Mouse (Mus musculus): ENCODE results near the gene Cptp. TPM values are rescaled to one million over a fixed set of nuclear protein-coding genes. Genes with fewer than 3 reads are reported as not detected.

Gene Cptp
- polyA plus RNA-seq, 1 experiment from 2014 or later = 8.1 TPM

- Histone ChIP-seq H3K27me3 (ENCODE audit: insufficient read depth, low read length) (peaks cover 4% of the 10 kb centered on the region; the same call in 1 of the 2 replicates), H3K9ac (replicated peaks) (no peak overlapping the region), H3K36me3 (replicated peaks; ENCODE audit: insufficient read depth, low read length) (no peaks in the 10 kb centered on the region), H3K27ac (ENCODE audit: low read depth) (no peak overlapping the region), H3K4me3 (ENCODE audit: low read depth, low read length) (no peak overlapping the region), H3K4me2 (ENCODE audit: low read depth, low read length) (no peak overlapping the region), H3K4me1 (ENCODE audit: insufficient read depth) (peaks cover 25% of the 10 kb centered on the region), H3K9me3 (ENCODE audit: low read length) (no peaks in the 10 kb centered on the region)
- no peak for ATAC-seq
- no peak for DNase-seq
- 76% methylated on average over 5 of the region's 5 CpGs for WGBS (ENCODE audit: insufficient replicate concordance)
- TF ChIP-seq EP300 (IDR thresholded peaks at IDR 0.05; ENCODE audit: low read depth) (no peak), CTCF (IDR thresholded peaks at IDR 0.05; ENCODE audit: low read depth) (no peak)
These were observed 26.0 kb downstream of the Cptp start for GRCm38 (mm10) chr4:155843231-155843630.

DNA sequence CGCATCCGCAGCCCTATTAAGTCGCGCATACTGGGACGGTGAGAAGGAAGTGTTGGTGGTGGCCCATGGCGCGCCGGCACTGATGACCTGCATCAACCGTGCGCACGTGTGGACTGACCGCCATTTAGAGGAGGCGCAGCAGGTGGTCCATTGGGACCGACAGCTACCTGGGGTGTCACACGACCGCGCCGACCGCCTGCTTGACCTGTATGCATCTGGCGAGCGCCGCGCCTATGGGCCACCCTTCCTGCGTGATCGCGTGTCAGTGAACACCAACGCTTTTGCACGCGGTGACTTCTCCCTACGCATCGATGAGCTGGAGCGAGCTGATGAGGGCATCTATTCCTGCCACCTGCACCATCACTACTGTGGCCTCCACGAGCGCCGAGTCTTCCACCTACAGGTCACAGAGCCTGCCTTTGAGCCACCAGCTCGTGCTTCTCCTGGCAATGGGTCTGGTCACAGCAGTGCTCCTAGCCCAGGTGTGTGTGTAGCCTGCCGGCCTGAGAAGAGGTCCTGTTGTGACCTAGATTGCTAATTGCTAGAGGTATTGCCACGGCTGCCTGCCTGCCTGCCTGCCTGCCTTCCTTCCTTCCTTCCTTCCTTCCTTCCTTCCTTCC lies 27.5 kb downstream of the Cptp start:
- peaks cover 4% of the 10 kb centered on the region; the same call in 1 of the 2 replicates for H3K27me3 ChIP-seq (ENCODE audit: insufficient read depth, low read length)
- no peaks in the 10 kb centered on the region for H3K9me3 ChIP-seq (ENCODE audit: low read length)
- ATAC-seq = no peak
- no peak overlapping the region for H3K9ac ChIP-seq (replicated peaks)
- H3K4me2 ChIP-seq (ENCODE audit: low read depth, low read length) = peak overlapping the region; percentile 87
- peak overlapping the region; percentile 53; the same call in 1 of the 2 replicates for H3K4me3 ChIP-seq (ENCODE audit: low read depth, low read length)
- 47% methylated on average over 38 of the region's 38 CpGs for WGBS (ENCODE audit: insufficient replicate concordance)
- TF ChIP-seq EP300 (IDR thresholded peaks at IDR 0.05; ENCODE audit: low read depth) (no peak), CTCF (IDR thresholded peaks at IDR 0.05; ENCODE audit: low read depth) (no peak)
- DNase-seq = no peak
- H3K4me1 ChIP-seq (ENCODE audit: insufficient read depth) = peaks cover 18% of the 10 kb centered on the region
- H3K27ac ChIP-seq (ENCODE audit: low read depth) = no peak overlapping the region
- no peaks in the 10 kb centered on the region for H3K36me3 ChIP-seq (replicated peaks; ENCODE audit: insufficient read depth, low read length)

DNA sequence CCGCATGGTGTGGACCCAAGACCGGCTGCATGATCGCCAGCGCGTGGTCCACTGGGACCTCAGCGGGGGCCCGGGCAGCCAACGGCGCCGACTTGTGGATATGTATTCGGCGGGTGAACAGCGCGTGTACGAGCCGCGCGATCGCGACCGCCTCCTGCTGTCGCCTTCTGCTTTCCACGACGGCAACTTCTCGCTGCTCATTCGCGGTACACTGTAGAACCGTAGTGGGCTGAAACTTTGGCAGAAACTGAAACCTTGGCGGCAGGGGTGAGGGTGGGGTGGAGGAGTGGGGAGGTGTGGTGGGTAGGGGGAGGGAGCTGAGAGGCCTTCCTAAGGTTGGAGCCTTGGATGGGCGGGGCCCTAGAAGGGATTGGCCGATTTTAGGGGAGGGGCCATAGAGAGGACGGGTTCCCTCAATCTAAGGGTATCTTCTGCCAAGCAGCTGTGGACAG lies 28.2 kb downstream of the Cptp start:
- Histone ChIP-seq H3K27ac (ENCODE audit: low read depth) (0 out of 2 replicates have a peak overlapping the region, but pooled peaks have one; percentile 23), H3K9ac (replicated peaks) (peak overlapping the region; percentile 52), H3K27me3 (ENCODE audit: insufficient read depth, low read length) (peaks cover 4% of the 10 kb centered on the region; the same call in 1 of the 2 replicates), H3K4me2 (ENCODE audit: low read depth, low read length) (peak overlapping the region; percentile 87), H3K9me3 (ENCODE audit: low read length) (no peaks in the 10 kb centered on the region), H3K4me1 (ENCODE audit: insufficient read depth) (peaks cover 15% of the 10 kb centered on the region), H3K4me3 (ENCODE audit: low read depth, low read length) (peak overlapping the region; percentile 53), H3K36me3 (replicated peaks; ENCODE audit: insufficient read depth, low read length) (no peaks in the 10 kb centered on the region)
- DNase-seq (peak; percentile 67), ATAC-seq (peak; percentile 74)
- under 1% methylated on average over 32 of the region's 32 CpGs for WGBS (ENCODE audit: insufficient replicate concordance)
- TF ChIP-seq EP300 (IDR thresholded peaks at IDR 0.05; ENCODE audit: low read depth) (no peak), CTCF (IDR thresholded peaks at IDR 0.05; ENCODE audit: low read depth) (peak; percentile 57)

GRCm38 (mm10) chr4:155840076-155841002 lies 28.9 kb downstream of the Cptp start:
- H3K4me2 ChIP-seq (ENCODE audit: low read depth, low read length) = peak overlapping the region; percentile 87
- H3K27me3 ChIP-seq (ENCODE audit: insufficient read depth, low read length) = peaks cover 4% of the 10 kb centered on the region; the same call in 1 of the 2 replicates
- DNase-seq = no peak
- peaks cover 15% of the 10 kb centered on the region for H3K4me1 ChIP-seq (ENCODE audit: insufficient read depth)
- H3K27ac ChIP-seq (ENCODE audit: low read depth) = peak overlapping the region; percentile 58; the same call in 1 of the 2 replicates
- WGBS (ENCODE audit: insufficient replicate concordance) = 20% methylated on average over 8 of the region's 8 CpGs
- TF ChIP-seq EP300 (IDR thresholded peaks at IDR 0.05; ENCODE audit: low read depth) (no peak), CTCF (IDR thresholded peaks at IDR 0.05; ENCODE audit: low read depth) (no peak)
- peak overlapping the region; percentile 52 for H3K9ac ChIP-seq (replicated peaks)
- H3K4me3 ChIP-seq (ENCODE audit: low read depth, low read length) = peak overlapping the region; percentile 53
- no peak for ATAC-seq
- no peaks in the 10 kb centered on the region for H3K36me3 ChIP-seq (replicated peaks; ENCODE audit: insufficient read depth, low read length)
- H3K9me3 ChIP-seq (ENCODE audit: low read length) = no peaks in the 10 kb centered on the region

DNA sequence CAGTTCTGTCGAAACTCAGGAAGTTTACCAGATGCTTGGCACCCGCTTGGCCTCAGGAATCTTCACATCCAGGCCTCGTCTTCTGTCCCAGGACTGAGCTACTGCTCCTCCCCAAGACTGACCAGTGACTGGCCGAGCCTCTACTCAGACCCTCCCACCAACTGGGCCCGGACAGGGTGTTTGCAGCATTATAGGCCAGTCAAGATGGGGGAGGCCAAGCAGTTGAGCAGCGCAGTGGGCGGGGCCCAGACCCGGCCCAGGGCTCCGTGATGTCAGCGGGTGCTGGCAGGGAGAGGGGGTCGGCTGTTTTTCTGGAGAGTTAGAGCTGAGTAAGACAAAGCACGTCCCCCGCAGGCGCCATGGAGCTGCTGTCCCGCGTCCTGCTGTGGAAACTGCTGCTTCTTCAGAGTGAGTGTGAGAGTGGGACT lies 29.7 kb downstream of the Cptp start, which contains the start of gene Mxra8:
Gene Mxra8, plus strand, starts transcription at position 198 of the 428 bp plus-strand sequence.
- H3K9me3 ChIP-seq (ENCODE audit: low read length) = no peaks in the 10 kb centered on the region
- H3K4me3 ChIP-seq (ENCODE audit: low read depth, low read length) = peak within 1 kb of the TSS; percentile 53
- no peak for TF ChIP-seq CTCF (IDR thresholded peaks at IDR 0.05; ENCODE audit: low read depth)
- TF ChIP-seq EP300 (IDR thresholded peaks at IDR 0.05; ENCODE audit: low read depth) = no peak
- 30% methylated on average over 16 of the region's 16 CpGs for WGBS (ENCODE audit: insufficient replicate concordance)
- peak within 1 kb of the TSS; percentile 58; the same call in 1 of the 2 replicates for H3K27ac ChIP-seq (ENCODE audit: low read depth)
- peak within 1 kb of the TSS; percentile 52; the same call in 1 of the 2 replicates for H3K9ac ChIP-seq (replicated peaks)
- peak; percentile 61 for DNase-seq
- peaks cover 4% of the 10 kb centered on the region; the same call in 1 of the 2 replicates for H3K27me3 ChIP-seq (ENCODE audit: insufficient read depth, low read length)
- H3K4me1 ChIP-seq (ENCODE audit: insufficient read depth) = peaks cover 15% of the 10 kb centered on the region
- H3K4me2 ChIP-seq (ENCODE audit: low read depth, low read length) = peak within 1 kb of the TSS; percentile 87
- ATAC-seq = peak; percentile 62
- no peaks in the 10 kb centered on the region for H3K36me3 ChIP-seq (replicated peaks; ENCODE audit: insufficient read depth, low read length)

All from liver, postnatal 0 days (tissue).